Mouse (Mus musculus): ENCODE results near the gene Apcs. TPM values are rescaled to one million over a fixed set of nuclear protein-coding genes. Genes with fewer than 3 reads are reported as not detected.

Gene Apcs
- total and polyA plus RNA-seq, 3 experiments: 1.8 to 4.7 (median 3.4) TPM

DNA sequence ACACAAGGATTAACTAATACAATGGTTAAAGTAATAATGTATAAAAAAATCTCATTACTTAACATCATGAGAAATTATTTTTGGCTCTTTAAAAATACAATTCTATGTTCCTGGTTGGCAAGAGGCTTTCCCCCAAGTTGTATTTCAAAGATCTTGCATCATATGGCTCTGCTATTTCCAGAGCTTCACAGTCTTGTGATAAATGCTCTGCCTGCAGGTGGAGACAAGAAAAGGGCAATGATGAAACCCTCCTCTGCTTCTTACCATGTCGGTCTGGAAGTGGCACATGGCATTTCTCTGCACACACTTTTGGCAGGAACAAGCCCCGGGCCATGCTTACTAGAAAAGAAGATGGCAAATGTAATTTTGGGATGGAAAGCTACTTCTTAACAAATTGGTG lies 23.6 kb upstream of the Apcs start (continued):
- TF ChIP-seq EP300 (IDR thresholded peaks at IDR 0.05; ENCODE audit: low read length) (peak; percentile 69; the same call in 1 of the 2 replicates), MYC (IDR thresholded peaks at IDR 0.05; ENCODE audit: low read depth, low read length) (peak; percentile 62; the same call in 1 of the 2 replicates), GABPA (IDR thresholded peaks at IDR 0.05; ENCODE audit: insufficient replicate concordance, low read depth, low read length) (no peak), TCF12 (IDR thresholded peaks at IDR 0.05; ENCODE audit: low read depth, low read length) (peak; percentile 60; the same call in 1 of the 2 replicates), KAT2A (IDR thresholded peaks at IDR 0.05; ENCODE audit: insufficient replicate concordance, low read length) (0 out of 2 replicates have a peak, but pooled peaks have one; percentile 19)

DNA sequence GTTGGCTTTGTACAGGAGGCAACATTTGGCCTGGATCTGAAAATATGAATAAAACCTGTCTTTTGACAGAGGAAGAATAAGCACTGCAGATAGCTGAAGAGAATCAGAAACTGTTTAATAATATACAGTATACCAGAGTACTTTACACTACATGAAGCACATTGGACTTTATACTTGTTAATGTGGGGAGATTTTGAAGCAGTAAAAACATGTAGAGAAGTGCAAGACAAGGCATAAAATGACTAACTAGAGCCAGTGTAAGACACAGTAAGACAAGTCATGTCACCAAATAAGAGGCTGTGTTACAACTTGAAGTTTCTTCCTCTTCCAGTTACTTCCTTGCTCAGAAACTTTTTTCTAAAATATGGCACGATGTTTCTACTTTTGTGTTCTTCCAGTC lies 22.3 kb upstream of the Apcs start:
- Histone ChIP-seq H3K9ac (ENCODE audit: insufficient read depth, low read depth) (no peak overlapping the region), H3K36me3 (replicated peaks in 1 of 2; ENCODE audit: control insufficient read depth in 1 of 2, insufficient read depth in 1 of 2, low read length in 1 of 2) (no peaks in the 10 kb centered on the region), H3K9me3 (replicated peaks; ENCODE audit: low read length) (no peaks in the 10 kb centered on the region), H3K27ac (ENCODE audit: insufficient read depth, low read depth) (no peak overlapping the region), H3K4me2 (ENCODE audit: insufficient read depth, low read depth, poor library complexity, severe bottlenecking) (no peak overlapping the region), H3K79me2 (replicated peaks; ENCODE audit: control insufficient read depth, extremely low read depth, insufficient read depth, poor library complexity, severe bottlenecking) (no peaks in the 10 kb centered on the region), H3K4me3 (replicated peaks in 1 of 3; ENCODE audit: low read depth in 2 of 3, low read length in 2 of 3, poor library complexity in 1 of 3) (no peak overlapping the region), H3K4me1 (ENCODE audit: control insufficient read depth in 1 of 2, insufficient read depth in 2 of 2) (peaks cover 12 to 44% of the 10 kb centered on the region in 2 experiments), H3K27me3 (replicated peaks) (no peaks in the 10 kb centered on the region)
- in situ Hi-C loops (cut with MboI; ENCODE audit: low pct_ligation_motif_present, low pct_unique_long_range_greater_than_20kb, low sequenced_read_pairs): no loop called here
- dilution Hi-C loops (cut with MboI; ENCODE audit: extremely low pct_ligation_motif_present, extremely low pct_unique_long_range_greater_than_20kb, low sequenced_read_pairs): no loop called here
- TF ChIP-seq PAX5 (IDR thresholded peaks at IDR 0.05; ENCODE audit: low read length): no peak
- TF ChIP-seq CHD2 (IDR thresholded peaks at IDR 0.05; ENCODE audit: low read length): no peak
- no peak for TF ChIP-seq HCFC1 (IDR thresholded peaks at IDR 0.05; ENCODE audit: low read depth, low read length)
- no peak for TF ChIP-seq ETS1 (conservative IDR thresholded peaks at IDR 0.05; ENCODE audit: low read depth, low read length)
- TF ChIP-seq TCF12 (IDR thresholded peaks at IDR 0.05; ENCODE audit: low read depth, low read length): no peak
- no peak for TF ChIP-seq POLR2AphosphoS2 (IDR thresholded peaks at IDR 0.05; ENCODE audit: low read depth, low read length)
- TF ChIP-seq USF1 (IDR thresholded peaks at IDR 0.05; ENCODE audit: low read depth, low read length): no peak
- TF ChIP-seq E2F4 (IDR thresholded peaks at IDR 0.05; ENCODE audit: insufficient replicate concordance, low read depth, low read length): no peak
- no peak for TF ChIP-seq RAD21 (IDR thresholded peaks at IDR 0.05; ENCODE audit: low read depth, low read length)
- no peak for TF ChIP-seq ZMIZ1 (IDR thresholded peaks at IDR 0.05; ENCODE audit: low read depth, low read length)
- no peak for TF ChIP-seq ZC3H11A (IDR thresholded peaks at IDR 0.05; ENCODE audit: low read depth, low read length)
- TF ChIP-seq UBTF (IDR thresholded peaks at IDR 0.05; ENCODE audit: low read depth, low read length): no peak
- no peak for TF ChIP-seq MXI1 (IDR thresholded peaks at IDR 0.05; ENCODE audit: low read depth, low read length)
- TF ChIP-seq MAZ (IDR thresholded peaks at IDR 0.05; ENCODE audit: low read depth, low read length): no peak
- no peak for DNase-seq (ENCODE audit: extremely low read depth)

DNA sequence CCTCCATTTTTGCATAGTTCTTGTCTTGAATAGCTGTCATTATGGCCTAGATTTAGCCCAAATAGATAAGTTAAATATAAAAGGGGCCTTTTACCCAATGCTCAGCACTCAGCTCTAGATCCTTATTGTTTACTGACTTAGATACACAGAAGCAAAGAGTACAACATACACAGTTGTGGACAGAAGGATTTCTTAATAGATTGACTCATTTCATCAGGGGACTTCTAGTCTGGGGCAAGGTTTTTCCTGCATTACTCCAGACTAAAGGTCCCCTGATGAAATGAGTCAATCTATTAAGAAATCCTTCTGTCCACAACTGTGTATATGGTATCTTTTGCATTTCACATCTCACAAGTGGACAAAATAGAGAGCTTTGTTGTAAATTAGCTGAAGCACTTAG lies 8.5 kb upstream of the Apcs start:
- no peak for DNase-seq (ENCODE audit: extremely low read depth)
- Histone ChIP-seq H3K4me2 (ENCODE audit: insufficient read depth, low read depth, poor library complexity, severe bottlenecking) (no peak overlapping the region), H3K36me3 (replicated peaks in 1 of 2; ENCODE audit: control insufficient read depth in 1 of 2, insufficient read depth in 1 of 2, low read length in 1 of 2) (no peaks in the 10 kb centered on the region), H3K4me3 (replicated peaks in 1 of 3; ENCODE audit: low read depth in 2 of 3, low read length in 2 of 3, poor library complexity in 1 of 3) (no peak overlapping the region), H3K27me3 (replicated peaks) (no peaks in the 10 kb centered on the region), H3K27ac (ENCODE audit: insufficient read depth, low read depth) (no peak overlapping the region), H3K4me1 (ENCODE audit: control insufficient read depth in 1 of 2, insufficient read depth in 2 of 2) (no peaks in the 10 kb centered on the region), H3K9ac (ENCODE audit: insufficient read depth, low read depth) (no peak overlapping the region), H3K9me3 (replicated peaks; ENCODE audit: low read length) (no peaks in the 10 kb centered on the region), H3K79me2 (replicated peaks; ENCODE audit: control insufficient read depth, extremely low read depth, insufficient read depth, poor library complexity, severe bottlenecking) (no peaks in the 10 kb centered on the region)
- in situ Hi-C loops (cut with MboI; ENCODE audit: low pct_ligation_motif_present, low pct_unique_long_range_greater_than_20kb, low sequenced_read_pairs): no loop called here
- dilution Hi-C loops (cut with MboI; ENCODE audit: extremely low pct_ligation_motif_present, extremely low pct_unique_long_range_greater_than_20kb, low sequenced_read_pairs): no loop called here
- no peak for TF ChIP-seq ZNF384 (IDR thresholded peaks at IDR 0.05; ENCODE audit: low read depth, low read length)
- no peak for TF ChIP-seq POLR2AphosphoS2 (IDR thresholded peaks at IDR 0.05; ENCODE audit: low read depth, low read length)
- TF ChIP-seq JUN (IDR thresholded peaks at IDR 0.05; ENCODE audit: insufficient read depth, low read depth, low read length): no peak
- no peak for TF ChIP-seq MEF2A (IDR thresholded peaks at IDR 0.05; ENCODE audit: borderline replicate concordance, low read depth, low read length)
- TF ChIP-seq EP300 (IDR thresholded peaks at IDR 0.05; ENCODE audit: low read length): no peak
- TF ChIP-seq E2F4 (IDR thresholded peaks at IDR 0.05; ENCODE audit: insufficient replicate concordance, low read depth, low read length): no peak
- no peak for TF ChIP-seq RAD21 (IDR thresholded peaks at IDR 0.05; ENCODE audit: low read depth, low read length)
- no peak for TF ChIP-seq RCOR1 (conservative IDR thresholded peaks at IDR 0.05; ENCODE audit: low read depth, low read length)
- no peak for TF ChIP-seq SIN3A (IDR thresholded peaks at IDR 0.05; ENCODE audit: low read length)
- no peak for TF ChIP-seq TBP (conservative IDR thresholded peaks at IDR 0.05; ENCODE audit: low read depth, low read length)
- TF ChIP-seq ZMIZ1 (IDR thresholded peaks at IDR 0.05; ENCODE audit: low read depth, low read length): no peak
- no peak for TF ChIP-seq PAX5 (IDR thresholded peaks at IDR 0.05; ENCODE audit: low read length)
- no peak for TF ChIP-seq SMC3 (IDR thresholded peaks at IDR 0.05; ENCODE audit: low read depth, low read length)
- TF ChIP-seq ELF1 (IDR thresholded peaks at IDR 0.05; ENCODE audit: low read depth, low read length): no peak
- no peak for TF ChIP-seq TCF12 (IDR thresholded peaks at IDR 0.05; ENCODE audit: low read depth, low read length)
- TF ChIP-seq CTCF (conservative IDR thresholded peaks at IDR 0.05 in 1 of 2, IDR thresholded peaks at IDR 0.05 in 1 of 2; ENCODE audit: low read depth in 2 of 2, low read length in 2 of 2): no peak
- no peak for TF ChIP-seq POLR2A (IDR thresholded peaks at IDR 0.05; ENCODE audit: low read depth, low read length)
- TF ChIP-seq MYC (IDR thresholded peaks at IDR 0.05; ENCODE audit: low read depth, low read length): no peak
- no peak for TF ChIP-seq HCFC1 (IDR thresholded peaks at IDR 0.05; ENCODE audit: low read depth, low read length)
